Mouse (Mus musculus): ENCODE measurements around the gene Ing5. TPM values are rescaled to one million over a fixed set of nuclear protein-coding genes. Genes with fewer than 3 reads are reported as not detected.
"Not testable (repeated sequence)": the region's sequence is repeated elsewhere in the genome, so short reads cannot be mapped to it uniquely, and the experiment has no call there.

Ing5 gene
- polyA plus RNA-seq, 1 experiment from 2014 or later: 21.1 TPM

- Histone ChIP-seq H3K36me3 (peaks cover 32% of the 10 kb centered on the region), H3K4me3 (no peak overlapping the region)
- DNase-seq (ENCODE audit: low spot score): no peak
Observed at GRCm38 (mm10) chr1:93823796-93824495, 20.2 kb downstream of the Ing5 start.

DNA sequence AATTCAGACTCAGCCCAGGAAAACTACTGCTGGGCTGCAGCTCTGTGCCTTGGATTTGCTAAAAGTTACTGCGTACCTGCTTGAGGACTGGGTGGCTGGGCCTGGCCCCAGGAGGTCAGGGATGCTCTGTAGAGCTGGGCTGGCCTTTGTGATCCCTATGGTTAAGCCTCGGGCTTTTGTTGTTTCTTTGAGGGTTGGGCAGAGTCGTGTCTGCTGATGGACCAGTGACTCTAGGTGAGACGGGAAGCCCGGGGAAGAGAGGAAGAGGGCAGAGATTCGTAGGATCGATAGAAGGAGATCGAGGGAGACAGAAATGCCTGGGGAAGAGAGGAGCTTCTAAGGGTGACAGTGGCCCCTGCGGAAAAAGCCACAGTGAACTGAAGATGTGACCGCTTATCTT lies 20.8 kb downstream of the Ing5 start, which contains the start of gene D2hgdh:
D2hgdh (plus strand) TSS at position 301 of the 400 bp plus-strand sequence.
- Histone ChIP-seq H3K27me3 (ENCODE audit: insufficient read depth, poor library complexity, severe bottlenecking) (no peaks in the 10 kb centered on the region), H3K4me1 (peaks cover 16% of the 10 kb centered on the region), H3K4me3 (peak within 1 kb of the TSS; percentile 69), H3K36me3 (peaks cover 25% of the 10 kb centered on the region), H3K9me3 (no peaks in the 10 kb centered on the region), H3K27ac (peak within 1 kb of the TSS; percentile 93)
- 9% methylated on average over 10 of the region's 10 CpGs for WGBS
- no peak for DNase-seq (ENCODE audit: low spot score)

More at GRCm38 (mm10) chr1:93823796-93824495, 20.2 kb downstream of the Ing5 start:
- no peaks in the 10 kb centered on the region for H3K27me3 ChIP-seq (ENCODE audit: insufficient read depth, poor library complexity, severe bottlenecking)
- no peak overlapping the region; the same call in 1 of the 2 replicates for H3K27ac ChIP-seq
- H3K9me3 ChIP-seq: no peaks in the 10 kb centered on the region
- peaks cover 16% of the 10 kb centered on the region for H3K4me1 ChIP-seq
- 82% methylated on average over 3 of the region's 3 CpGs for WGBS

GRCm38 (mm10) chr1:93825105-93825674 lies 21.4 kb downstream of the Ing5 start:
- H3K36me3 ChIP-seq: peaks cover 19% of the 10 kb centered on the region
- WGBS: under 1% methylated on average over 30 of the region's 30 CpGs

GRCm38 (mm10) chr1:93825771-93826539 lies 22.2 kb downstream of the Ing5 start:
- Histone ChIP-seq H3K27me3 (ENCODE audit: insufficient read depth, poor library complexity, severe bottlenecking) (no peaks in the 10 kb centered on the region), H3K9me3 (no peaks in the 10 kb centered on the region), H3K36me3 (peaks cover 12% of the 10 kb centered on the region), H3K4me3 (peak overlapping the region; percentile 69), H3K4me1 (peaks cover 16% of the 10 kb centered on the region), H3K27ac (peak overlapping the region; percentile 93)
- DNase-seq (ENCODE audit: low spot score): no peak
- 45% methylated on average over 27 of the region's 27 CpGs for WGBS

More at GRCm38 (mm10) chr1:93825105-93825674, 21.4 kb downstream of the Ing5 start:
- Histone ChIP-seq H3K9me3 (no peaks in the 10 kb centered on the region), H3K4me1 (peaks cover 16% of the 10 kb centered on the region), H3K27ac (peak overlapping the region; percentile 93), H3K4me3 (peak overlapping the region; percentile 69), H3K27me3 (ENCODE audit: insufficient read depth, poor library complexity, severe bottlenecking) (no peaks in the 10 kb centered on the region)
- DNase-seq (ENCODE audit: low spot score): peak; percentile 97

DNA sequence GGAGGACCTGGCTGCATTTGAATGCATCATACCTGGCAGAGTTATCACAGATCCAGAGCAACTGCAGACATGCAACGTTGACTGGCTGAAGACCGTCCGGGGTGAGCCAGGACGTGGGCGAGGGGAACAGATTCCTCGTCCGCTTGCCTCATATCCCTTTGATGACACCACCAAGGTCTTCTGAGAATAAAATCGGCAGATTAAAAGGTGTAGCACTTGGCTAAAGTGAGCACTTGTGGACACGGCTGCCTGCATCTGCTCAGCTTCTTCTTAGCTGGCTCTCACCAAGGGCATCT lies 22.7 kb downstream of the Ing5 start:
- Histone ChIP-seq H3K36me3 (peaks cover 7% of the 10 kb centered on the region), H3K4me3 (peak overlapping the region; percentile 69; the same call in 1 of the 2 replicates), H3K27ac (peak overlapping the region; percentile 93; the same call in 1 of the 2 replicates), H3K4me1 (peaks cover 16% of the 10 kb centered on the region), H3K9me3 (no peaks in the 10 kb centered on the region), H3K27me3 (ENCODE audit: insufficient read depth, poor library complexity, severe bottlenecking) (no peaks in the 10 kb centered on the region)
- WGBS: 91% methylated on average over 9 of the region's 9 CpGs
- no peak for DNase-seq (ENCODE audit: low spot score)

DNA sequence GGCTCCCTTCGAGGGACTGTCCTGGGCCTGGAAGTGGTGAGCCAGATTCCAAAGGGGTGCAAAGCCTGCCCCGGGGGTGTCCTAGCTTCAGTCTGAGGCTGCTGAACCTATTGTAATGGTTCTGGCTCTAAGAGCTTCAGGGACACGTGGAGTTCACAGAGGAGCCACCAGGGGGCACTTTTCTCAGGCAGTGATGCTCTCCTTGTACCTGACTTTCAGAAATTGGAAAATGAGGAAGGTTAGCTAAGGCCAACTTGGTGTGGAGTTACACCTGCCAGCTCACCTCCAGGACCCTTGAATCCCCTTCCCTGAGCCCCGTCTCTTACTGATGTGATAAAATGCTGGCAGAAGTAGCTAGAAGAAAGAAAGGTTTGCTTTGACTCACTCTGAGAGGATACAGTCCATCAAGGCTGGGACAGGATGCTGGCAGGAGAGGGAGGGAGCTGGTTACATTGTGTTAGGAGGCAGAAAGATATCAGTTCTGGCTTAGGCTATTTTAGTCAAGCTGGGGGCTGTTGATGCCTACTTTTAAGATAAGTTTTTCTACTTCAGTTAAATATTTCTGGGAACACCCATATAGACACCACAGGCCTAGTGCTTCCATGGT lies 29.1 kb downstream of the Ing5 start:
- H3K9me3 ChIP-seq; H3K4me3 ChIP-seq; H3K4me1 ChIP-seq; DNase-seq (ENCODE audit: low spot score); H3K27ac ChIP-seq; H3K27me3 ChIP-seq (ENCODE audit: insufficient read depth, poor library complexity, severe bottlenecking): not testable (repeated sequence)
- H3K36me3 ChIP-seq: peaks cover 11% of the 10 kb centered on the region
- 65% methylated on average over 3 of the region's 4 CpGs for WGBS

- no peaks in the 10 kb centered on the region for H3K9me3 ChIP-seq
- 0 out of 2 replicates have a peak, but pooled peaks cover 3% of the 10 kb centered on the region for H3K4me1 ChIP-seq
- no peak for DNase-seq (ENCODE audit: low spot score)
- 87% methylated on average over 7 of the region's 7 CpGs for WGBS
- H3K36me3 ChIP-seq: peaks cover 12% of the 10 kb centered on the region
- no peaks in the 10 kb centered on the region for H3K27me3 ChIP-seq (ENCODE audit: insufficient read depth, poor library complexity, severe bottlenecking)
- H3K27ac ChIP-seq: no peak overlapping the region
- H3K4me3 ChIP-seq: no peak overlapping the region
Observed at GRCm38 (mm10) chr1:93834671-93835150, 30.9 kb downstream of the Ing5 start.

DNA sequence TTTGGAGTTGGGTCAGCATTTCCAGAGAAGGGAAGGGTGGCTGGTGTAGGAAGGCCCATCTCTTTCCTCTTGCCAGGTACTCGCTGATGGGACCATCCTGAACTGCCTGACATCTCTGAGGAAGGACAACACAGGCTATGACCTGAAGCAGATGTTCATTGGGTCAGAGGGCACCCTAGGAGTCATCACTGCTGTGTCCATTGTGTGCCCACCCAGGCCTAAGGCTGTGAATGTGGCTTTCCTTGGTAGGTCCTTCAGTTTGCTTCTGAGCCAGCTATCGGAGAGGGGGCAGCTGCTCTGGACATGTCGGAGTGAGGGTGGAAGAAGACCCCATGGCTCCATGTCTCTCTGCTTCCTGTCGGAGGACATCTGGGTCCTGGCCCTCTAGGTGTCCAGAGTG lies 31.4 kb downstream of the Ing5 start:
- peaks cover 12% of the 10 kb centered on the region for H3K36me3 ChIP-seq
- no peaks in the 10 kb centered on the region for H3K9me3 ChIP-seq
- H3K4me1 ChIP-seq: 0 out of 2 replicates have a peak, but pooled peaks cover 3% of the 10 kb centered on the region
- H3K27ac ChIP-seq: no peak overlapping the region
- no peak overlapping the region for H3K4me3 ChIP-seq
- no peaks in the 10 kb centered on the region for H3K27me3 ChIP-seq (ENCODE audit: insufficient read depth, poor library complexity, severe bottlenecking)
- WGBS: 97% methylated on average over 4 of the region's 4 CpGs
- no peak for DNase-seq (ENCODE audit: low spot score)

- WGBS: 70% methylated on average over 6 of the region's 6 CpGs
- H3K9me3 ChIP-seq: no peaks in the 10 kb centered on the region
Observed at GRCm38 (mm10) chr1:93835876-93836531, 32.2 kb downstream of the Ing5 start.

DNA sequence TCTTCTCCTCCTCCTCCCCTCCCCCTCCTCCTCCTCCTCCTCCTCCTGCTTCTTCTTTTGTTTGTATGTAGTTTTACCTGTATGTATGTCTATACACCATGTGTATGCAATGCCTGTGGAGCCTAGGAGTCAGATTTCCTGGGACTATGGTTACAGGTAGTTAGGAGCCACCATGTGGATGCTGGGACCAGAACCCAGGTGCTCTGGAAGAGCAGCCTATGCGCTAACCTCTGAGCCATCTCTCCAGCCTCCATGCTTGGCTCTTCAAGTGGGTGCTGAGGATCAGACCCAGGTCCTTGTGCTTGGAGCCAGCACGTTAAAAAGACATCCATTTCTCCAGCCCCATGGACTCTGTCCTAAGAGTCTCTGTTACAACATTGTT lies 32.8 kb downstream of the Ing5 start:
- Histone ChIP-seq H3K27me3 (ENCODE audit: insufficient read depth, poor library complexity, severe bottlenecking) (no peaks in the 10 kb centered on the region), H3K4me3 (no peak overlapping the region), H3K36me3 (peaks cover 12% of the 10 kb centered on the region), H3K4me1 (0 out of 2 replicates have a peak, but pooled peaks cover 3% of the 10 kb centered on the region), H3K9me3 (no peaks in the 10 kb centered on the region), H3K27ac (no peak overlapping the region)
- WGBS: 88% methylated on average over 2 of the region's 2 CpGs
- no peak for DNase-seq (ENCODE audit: low spot score)

More at GRCm38 (mm10) chr1:93835876-93836531, 32.2 kb downstream of the Ing5 start:
- Histone ChIP-seq H3K36me3 (peaks cover 12% of the 10 kb centered on the region), H3K27ac (no peak overlapping the region), H3K4me1 (0 out of 2 replicates have a peak, but pooled peaks cover 3% of the 10 kb centered on the region), H3K27me3 (ENCODE audit: insufficient read depth, poor library complexity, severe bottlenecking) (no peaks in the 10 kb centered on the region), H3K4me3 (no peak overlapping the region)
- no peak for DNase-seq (ENCODE audit: low spot score)

GRCm38 (mm10) chr1:93837335-93837734 lies 33.6 kb downstream of the Ing5 start:
- Histone ChIP-seq H3K4me1 (0 out of 2 replicates have a peak, but pooled peaks cover 3% of the 10 kb centered on the region), H3K27me3 (ENCODE audit: insufficient read depth, poor library complexity, severe bottlenecking) (no peaks in the 10 kb centered on the region), H3K4me3 (no peak overlapping the region), H3K36me3 (peaks cover 12% of the 10 kb centered on the region), H3K27ac (no peak overlapping the region), H3K9me3 (no peaks in the 10 kb centered on the region)
- DNase-seq (ENCODE audit: low spot score): no peak
- 91% methylated on average over 8 of the region's 8 CpGs for WGBS

GRCm38 (mm10) chr1:93838569-93838968 lies 34.8 kb downstream of the Ing5 start:
- not testable (repeated sequence) for H3K4me1 ChIP-seq; H3K4me3 ChIP-seq; H3K27ac ChIP-seq; H3K9me3 ChIP-seq; H3K27me3 ChIP-seq (ENCODE audit: insufficient read depth, poor library complexity, severe bottlenecking); DNase-seq (ENCODE audit: low spot score)
- WGBS: 92% methylated on average over 8 of the region's 8 CpGs
- peaks cover 12% of the 10 kb centered on the region for H3K36me3 ChIP-seq

Data from heart, embryonic 10.5 days (tissue).